Mouse (Mus musculus) lung, embryonic 14.5 days (tissue): ENCODE results near the gene Jade2. TPM values are rescaled to one million over a fixed set of nuclear protein-coding genes. Genes with fewer than 3 reads are reported as not detected.
A peak's percentile ranks its signal among the peaks of the same experiment; 100 is the strongest.

Experiments
- ATAC-seq: fragments of 200-750 bp; cut with Nextera tagmentation; 2 replicates; pipeline ENCODE4 v1.8.0; 2017; ENCODE audit warnings: mild to moderate bottlenecking, moderate TSS enrichment, moderate library complexity; ENCODE audit not compliant: insufficient read depth
- DNase-seq: peaks from one replicate; pipeline ENCODE4 v3.0.0-alpha.2; 2015
- H3K27ac ChIP-seq: fragments of 300-500 bp; sonication (generic); 2 replicates; pipeline ENCODE4 v1.5.1; 2014; ENCODE audit warnings: low read depth, mild to moderate bottlenecking, moderate library complexity
- H3K27me3 ChIP-seq: fragments of 300-500 bp; sonication (generic); 2 replicates; pipeline ENCODE4 v1.6.1; 2014; ENCODE audit warnings: low read length, control low read depth; ENCODE audit not compliant: insufficient read depth
- H3K36me3 ChIP-seq: fragments of 300-500 bp; sonication (generic); 2 replicates; pipeline ENCODE4 v1.6.1; 2014; ENCODE audit warnings: control low read depth; ENCODE audit not compliant: insufficient read depth
- H3K4me1 ChIP-seq: fragments of 300-500 bp; sonication (generic); 2 replicates; pipeline ENCODE4 v1.6.1; 2014; ENCODE audit warnings: antibody characterized with exemption, control low read depth; ENCODE audit not compliant: insufficient read depth
- H3K4me2 ChIP-seq: fragments of 300-500 bp; sonication (generic); 2 replicates; pipeline ENCODE4 v1.6.1; 2014; ENCODE audit warnings: mild to moderate bottlenecking
- H3K4me3 ChIP-seq: fragments of 300-500 bp; sonication (generic); 2 replicates; pipeline ENCODE4 v1.5.1; 2014; ENCODE audit warnings: low read depth, low read length
- H3K9ac ChIP-seq: fragments of 300-500 bp; sonication (generic); 2 replicates; pipeline ENCODE4 v1.6.1; 2014
- H3K9me3 ChIP-seq: fragments of 300-500 bp; sonication (generic); 2 replicates; pipeline ENCODE4 v1.6.1; 2016; ENCODE audit warnings: low read depth, low read length, control low read depth
- CTCF ChIP-seq: IDR thresholded peaks from 2 replicates; pipeline ENCODE4 v1.5.1; 2016; ENCODE audit warnings: antibody characterized with exemption, low read depth
- WGBS: fragments of 180-500 bp; shearing (Covaris S2); extraction: QIAGEN DNeasy Blood & Tissue Kit; methylation state at CpG from one replicate; pipeline ENCODE4 v1.1.7; 2014; 5-methylcytosine and 5-hydroxymethylcytosine counted together
- polyA plus RNA-seq: library from polyadenylated mRNA; unstranded; fragments of >200 nt; fragmentation: Nextera tagmentation; extraction: Ambion mirVana; gene quantifications from 2 replicates; pipeline ENCODE4 v1.2.1, GENCODE M21; 2014

Jade2 gene
- polyA plus RNA-seq, 1 experiment from 2014 or later: 1.6 TPM

GRCm38 (mm10) chr11:51823271-51823670 lies 34.2 kb downstream of the Jade2 start:
- DNase-seq (no peak), ATAC-seq (no peak)
- Histone ChIP-seq H3K4me2 (no peak overlapping the region), H3K4me3 (no peak overlapping the region), H3K27ac (no peak overlapping the region), H3K36me3 (peaks cover 35% of the 10 kb centered on the region), H3K9ac (no peak overlapping the region), H3K9me3 (no peaks in the 10 kb centered on the region), H3K27me3 (no peaks in the 10 kb centered on the region), H3K4me1 (no peaks in the 10 kb centered on the region)
- TF ChIP-seq CTCF: no peak
- WGBS: 82% methylated on average over 11 of the region's 11 CpGs

DNA sequence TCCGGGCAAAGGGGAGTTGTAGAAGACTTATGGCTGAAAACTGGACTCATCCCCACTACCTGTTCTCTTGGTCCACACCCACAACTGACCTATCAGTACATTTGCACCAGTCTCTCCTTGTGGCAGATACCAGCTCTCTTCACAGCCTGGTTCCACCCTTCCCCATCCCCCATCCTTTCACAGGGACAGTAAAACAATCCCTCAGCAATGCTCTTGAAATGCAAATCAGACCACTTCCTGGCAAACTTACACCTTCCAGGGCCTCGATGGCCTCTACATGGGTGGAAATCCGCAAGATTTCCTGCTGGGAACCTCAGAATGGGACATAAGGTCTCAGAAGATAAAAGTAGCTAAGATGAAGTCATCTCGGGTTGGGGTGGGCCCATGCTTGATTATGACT lies 34.7 kb downstream of the Jade2 start:
- Histone ChIP-seq H3K9ac (no peak overlapping the region), H3K4me2 (no peak overlapping the region), H3K4me3 (no peak overlapping the region), H3K27me3 (no peaks in the 10 kb centered on the region), H3K27ac (no peak overlapping the region), H3K36me3 (peaks cover 33% of the 10 kb centered on the region), H3K9me3 (no peaks in the 10 kb centered on the region), H3K4me1 (no peaks in the 10 kb centered on the region)
- ATAC-seq: no peak
- no peak for TF ChIP-seq CTCF
- no peak for DNase-seq
- WGBS: 35% methylated on average over 4 of the region's 4 CpGs

DNA sequence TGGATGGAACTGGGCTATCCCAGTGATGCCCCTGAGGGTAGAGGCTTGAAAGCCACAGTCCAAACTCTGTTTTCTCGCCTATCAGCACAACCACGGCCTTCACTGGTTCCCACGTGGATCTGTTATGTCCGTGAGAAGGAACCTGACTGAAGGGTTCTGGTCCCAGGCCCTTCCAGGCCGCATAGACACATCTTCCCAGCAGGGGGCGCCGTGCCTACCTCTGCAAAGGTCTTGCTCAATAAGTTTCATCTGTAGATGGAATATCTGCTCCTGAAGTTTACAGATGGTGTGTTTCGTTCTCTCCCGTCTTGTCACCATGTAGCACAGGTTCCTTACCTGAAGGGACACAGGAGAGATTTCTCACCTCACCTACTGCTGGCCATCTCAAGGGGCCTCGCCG lies 36.6 kb downstream of the Jade2 start:
- ATAC-seq (0 out of 2 replicates have a peak, but pooled peaks have one; percentile 16), DNase-seq (peak; percentile 87)
- Histone ChIP-seq H3K9ac (no peak overlapping the region), H3K27me3 (no peaks in the 10 kb centered on the region), H3K4me3 (no peak overlapping the region), H3K27ac (no peak overlapping the region), H3K4me2 (no peak overlapping the region), H3K4me1 (no peaks in the 10 kb centered on the region), H3K9me3 (no peaks in the 10 kb centered on the region), H3K36me3 (peaks cover 35% of the 10 kb centered on the region)
- 28% methylated on average over 11 of the region's 11 CpGs for WGBS
- peak; percentile 91 for TF ChIP-seq CTCF

DNA sequence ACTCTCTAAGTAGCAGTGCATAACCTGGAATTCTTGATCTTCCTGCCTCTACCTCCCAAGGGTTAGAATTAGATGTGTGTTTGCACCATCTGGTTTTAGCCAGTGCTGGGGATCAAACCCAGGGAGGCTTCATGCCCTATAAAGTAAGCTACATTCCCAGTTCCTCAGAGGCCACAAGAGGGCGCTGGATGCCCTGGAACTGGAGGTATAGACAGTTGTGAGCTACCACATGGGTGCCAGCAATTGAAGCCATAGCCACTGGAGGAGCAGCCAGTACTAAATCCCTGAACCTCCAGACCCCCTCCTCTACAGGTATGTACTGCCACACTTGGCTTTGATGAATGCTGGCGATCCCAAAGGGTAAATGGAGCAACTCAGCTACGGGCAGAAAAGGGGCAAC lies 37.5 kb downstream of the Jade2 start:
- WGBS: 75% methylated on average over 3 of the region's 3 CpGs
- Histone ChIP-seq H3K27me3 (no peaks in the 10 kb centered on the region), H3K9me3 (no peaks in the 10 kb centered on the region), H3K4me1 (no peaks in the 10 kb centered on the region), H3K9ac (no peak overlapping the region), H3K4me3 (no peak overlapping the region), H3K4me2 (no peak overlapping the region), H3K27ac (no peak overlapping the region), H3K36me3 (peaks cover 32% of the 10 kb centered on the region)
- peak; percentile 70 for DNase-seq
- TF ChIP-seq CTCF: peak; percentile 62
- no peak for ATAC-seq

DNA sequence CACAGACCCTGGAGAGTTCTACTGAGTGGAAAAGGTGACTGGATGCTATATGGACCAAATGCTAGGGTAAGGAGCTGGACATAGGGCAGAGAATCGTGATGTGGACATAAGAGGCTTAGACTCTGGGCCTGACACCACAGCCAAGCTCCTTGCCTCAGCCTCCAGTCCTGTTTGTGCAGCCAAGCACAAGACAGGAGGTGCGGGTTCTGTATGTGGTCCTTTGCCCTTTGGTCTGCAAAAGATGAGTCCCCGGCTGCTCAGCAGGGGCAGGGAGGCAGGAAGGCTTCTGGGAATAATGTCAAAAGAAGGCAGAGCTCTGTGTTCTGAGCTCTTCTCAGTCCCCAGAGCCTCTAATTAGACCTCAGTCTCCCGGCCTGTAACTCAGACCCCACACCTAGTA lies 38.6 kb downstream of the Jade2 start:
- ATAC-seq: no peak

GRCm38 (mm10) chr11:51817756-51818155 lies 39.7 kb downstream of the Jade2 start:
- H3K4me2 ChIP-seq: no peak overlapping the region
- TF ChIP-seq CTCF: peak; percentile 98
- no peaks in the 10 kb centered on the region for H3K9me3 ChIP-seq
- ATAC-seq: no peak; the same call in 1 of the 2 replicates
- H3K27ac ChIP-seq: no peak overlapping the region
- 29% methylated on average over 6 of the region's 6 CpGs for WGBS
- no peak overlapping the region for H3K9ac ChIP-seq
- peaks cover 25% of the 10 kb centered on the region for H3K36me3 ChIP-seq
- no peak overlapping the region for H3K4me3 ChIP-seq
- DNase-seq: peak; percentile 95
- H3K27me3 ChIP-seq: no peaks in the 10 kb centered on the region
- H3K4me1 ChIP-seq: no peaks in the 10 kb centered on the region

More for the DNA sequence above, 38.6 kb downstream of the Jade2 start:
- H3K27ac ChIP-seq: no peak overlapping the region
- H3K4me2 ChIP-seq: no peak overlapping the region
- no peaks in the 10 kb centered on the region for H3K9me3 ChIP-seq
- H3K27me3 ChIP-seq: no peaks in the 10 kb centered on the region
- DNase-seq: no peak
- no peak overlapping the region for H3K9ac ChIP-seq
- no peak overlapping the region for H3K4me3 ChIP-seq
- TF ChIP-seq CTCF: no peak
- no peaks in the 10 kb centered on the region for H3K4me1 ChIP-seq
- H3K36me3 ChIP-seq: peaks cover 25% of the 10 kb centered on the region
- 86% methylated on average over 4 of the region's 4 CpGs for WGBS

DNA sequence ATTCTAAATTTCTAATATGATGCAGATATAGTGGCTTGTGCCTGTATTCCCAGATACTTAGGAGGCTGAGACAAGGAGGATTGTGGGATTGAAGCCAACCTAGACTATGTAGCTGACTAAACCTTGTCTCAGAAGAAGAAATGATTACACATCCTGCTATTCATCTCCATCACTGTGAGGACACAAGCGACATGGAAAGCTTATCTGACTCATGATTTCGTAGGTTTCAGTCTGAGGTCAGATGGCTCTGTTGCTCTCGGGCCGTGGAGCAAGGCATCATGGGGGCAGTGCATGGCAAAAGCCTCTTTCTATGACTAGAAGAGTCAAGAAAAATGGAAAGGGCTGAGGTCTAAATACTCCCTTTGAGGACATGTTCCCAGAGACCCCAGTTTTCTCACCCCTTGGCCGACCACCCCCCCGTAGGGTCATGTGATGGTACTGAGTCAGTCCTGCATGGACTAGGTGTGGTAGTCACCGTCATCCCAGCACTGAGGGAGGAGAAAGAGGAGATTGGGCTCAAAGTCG lies 45.4 kb downstream of the Jade2 start:
- H3K4me2 ChIP-seq: no peak overlapping the region
- ATAC-seq (no peak), DNase-seq (no peak)
- peaks cover 18% of the 10 kb centered on the region for H3K36me3 ChIP-seq
- H3K27ac ChIP-seq: no peak overlapping the region
- TF ChIP-seq CTCF: no peak
- no peaks in the 10 kb centered on the region for H3K9me3 ChIP-seq
- 88% methylated on average over 8 of the region's 8 CpGs for WGBS
- no peaks in the 10 kb centered on the region for H3K4me1 ChIP-seq
- H3K4me3 ChIP-seq: no peak overlapping the region
- no peaks in the 10 kb centered on the region for H3K27me3 ChIP-seq
- H3K9ac ChIP-seq: no peak overlapping the region

- TF ChIP-seq CTCF: peak; percentile 48
These were observed 46.2 kb downstream of the Jade2 start for GRCm38 (mm10) chr11:51811230-51811629.

More at GRCm38 (mm10) chr11:51811230-51811629, 46.2 kb downstream of the Jade2 start:
- Histone ChIP-seq H3K36me3 (peaks cover 10% of the 10 kb centered on the region), H3K4me1 (no peaks in the 10 kb centered on the region), H3K4me2 (no peak overlapping the region), H3K27me3 (no peaks in the 10 kb centered on the region), H3K9me3 (no peaks in the 10 kb centered on the region), H3K4me3 (no peak overlapping the region), H3K9ac (no peak overlapping the region), H3K27ac (no peak overlapping the region)
- ATAC-seq: no peak
- no peak for DNase-seq
- WGBS: 86% methylated on average over 4 of the region's 4 CpGs
